Mouse (Mus musculus) kidney, postnatal 36 days (tissue): ENCODE results near the gene Afg1l.

Source experiments
- DNase-seq, 2 experiments: peaks; one replicate each; pipeline ENCODE4 v3.0.0; 2021 to 2022; ENCODE audit warnings: mixed read lengths in 2 of 2

Gene Afg1l

GRCm38 (mm10) chr10:42478341-42478720 lies at the start of gene Afg1l:
Gene Afg1l, minus strand, starts transcription at chr10:42478565.
- DNase-seq, result peak; percentile 98 to 99

GRCm38 (mm10) chr10:42525682-42526081 lies 47.3 kb upstream of the Afg1l start:
- DNase-seq, result no peak

DNA sequence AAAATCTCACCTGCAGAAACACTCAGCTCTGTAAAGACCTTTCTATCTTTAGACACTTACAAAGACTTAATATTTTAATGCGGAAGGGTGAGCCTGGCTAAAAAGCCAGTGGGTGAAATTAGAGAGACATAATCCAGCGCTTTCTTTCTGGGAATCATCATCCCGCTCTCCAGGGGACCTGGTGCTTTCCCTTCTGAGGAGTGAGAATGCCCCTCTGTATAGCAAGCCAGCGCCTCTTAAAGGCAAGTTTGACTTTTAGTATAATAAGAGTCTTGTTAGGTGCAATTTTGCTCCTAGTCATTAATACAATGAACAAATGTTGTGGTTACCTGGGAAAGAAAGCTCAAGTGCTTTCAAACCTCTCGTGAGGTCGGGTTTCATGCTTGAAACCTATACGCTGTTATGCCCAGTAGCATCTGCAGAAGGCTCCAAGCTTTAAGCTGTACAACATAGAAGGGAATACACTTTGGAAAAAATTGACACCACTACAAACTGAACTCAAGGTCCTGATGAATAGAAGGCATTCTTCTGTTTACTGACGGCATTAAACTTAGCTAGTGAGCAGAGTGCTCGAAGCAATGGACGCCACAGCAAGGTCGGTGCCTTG lies 45.3 kb upstream of the Afg1l start:
- no peak for DNase-seq

DNA sequence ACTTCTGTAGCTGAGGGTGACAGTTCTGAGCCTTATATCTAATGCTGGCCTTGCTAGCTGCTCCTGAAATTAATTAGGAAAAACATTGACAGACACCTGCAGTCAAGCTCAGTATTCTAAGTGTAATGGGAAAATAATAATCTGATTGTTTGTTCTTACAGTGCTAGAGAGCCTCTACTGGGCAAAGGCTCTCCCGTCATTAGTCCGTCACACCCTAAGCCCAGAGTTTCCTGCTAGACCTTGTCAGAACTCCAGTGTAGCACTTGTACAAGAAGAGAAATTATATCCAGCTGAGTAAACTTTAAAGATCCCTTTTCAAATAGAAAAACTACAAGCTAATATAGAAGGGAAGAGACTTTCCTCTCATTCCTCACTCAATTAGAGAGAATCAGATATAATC lies 44.5 kb upstream of the Afg1l start:
- DNase-seq, result peak; percentile 18 to 33

DNA sequence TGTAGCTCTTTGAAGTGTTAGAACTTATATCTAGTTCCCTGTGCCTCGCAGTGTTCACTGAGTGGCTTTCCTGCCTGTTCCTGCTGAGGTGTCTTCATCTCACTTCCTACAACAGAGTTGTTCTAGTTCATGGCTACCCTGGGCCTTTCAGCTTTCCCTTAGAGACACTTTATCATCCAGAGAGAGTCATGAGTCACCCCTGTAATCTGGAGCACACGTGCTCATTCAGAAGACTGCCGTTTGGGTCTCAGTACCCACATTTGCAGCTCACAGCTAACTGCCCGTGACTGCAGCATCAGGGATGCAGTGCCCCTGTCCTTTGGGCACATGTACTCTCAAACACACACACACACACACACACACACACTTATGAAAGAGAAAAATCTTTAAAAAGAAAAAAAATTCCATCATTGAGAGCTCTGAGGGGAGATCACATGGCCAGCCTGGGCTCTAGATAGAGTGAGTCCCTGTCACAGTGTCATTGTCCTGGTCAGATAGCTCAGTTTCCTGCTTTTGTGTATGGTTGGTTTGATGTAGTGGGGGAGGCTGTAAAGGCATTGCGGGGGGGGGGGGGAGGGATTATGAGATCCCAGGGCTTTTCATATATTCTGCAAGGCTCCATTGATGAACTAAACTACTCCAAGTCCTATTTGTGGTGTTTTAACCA lies 43.1 kb upstream of the Afg1l start:
- DNase-seq, result no peak

- no peak for DNase-seq
Measured at GRCm38 (mm10) chr10:42518363-42518762, 40.0 kb upstream of the Afg1l start.

DNA sequence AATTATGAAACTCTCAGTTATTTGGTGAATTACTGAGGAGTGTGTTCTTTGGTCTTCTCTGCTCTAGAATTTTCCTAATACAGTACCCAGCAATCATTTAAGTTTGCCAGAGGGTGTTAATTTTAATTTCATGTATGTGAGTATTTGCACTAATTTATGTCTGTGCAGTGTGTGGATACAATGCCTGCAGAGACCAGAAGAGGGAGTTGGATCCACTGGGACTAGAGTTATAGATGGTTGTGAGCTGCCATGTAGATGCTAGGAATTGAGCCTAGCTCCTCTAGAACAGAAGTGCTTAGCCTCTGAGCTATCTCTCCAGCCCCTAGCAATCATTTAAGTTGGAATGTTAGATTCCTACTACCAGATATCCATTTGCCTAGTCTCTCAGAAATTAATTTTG lies 35.8 kb upstream of the Afg1l start:
- no peak for DNase-seq

- DNase-seq, result no peak
Measured at GRCm38 (mm10) chr10:42511184-42512135, 33.1 kb upstream of the Afg1l start.

GRCm38 (mm10) chr10:42510141-42510540 lies 31.8 kb upstream of the Afg1l start:
- DNase-seq, result no peak

GRCm38 (mm10) chr10:42504096-42504710 lies 25.8 kb upstream of the Afg1l start:
- peak in 1 of 2 experiments; percentile 21 for DNase-seq

- DNase-seq, result peak; percentile 60 to 66
Measured at GRCm38 (mm10) chr10:42502349-42503111, 24.2 kb upstream of the Afg1l start.

- peak; percentile 97 to 98 for DNase-seq
Measured at GRCm38 (mm10) chr10:42501775-42502348, 23.5 kb upstream of the Afg1l start, which contains the start of gene Snx3. Gene Snx3, plus strand, starts transcription at chr10:42502030.

- DNase-seq, result no peak
Measured at GRCm38 (mm10) chr10:42501161-42501560, 22.8 kb upstream of the Afg1l start.

DNA sequence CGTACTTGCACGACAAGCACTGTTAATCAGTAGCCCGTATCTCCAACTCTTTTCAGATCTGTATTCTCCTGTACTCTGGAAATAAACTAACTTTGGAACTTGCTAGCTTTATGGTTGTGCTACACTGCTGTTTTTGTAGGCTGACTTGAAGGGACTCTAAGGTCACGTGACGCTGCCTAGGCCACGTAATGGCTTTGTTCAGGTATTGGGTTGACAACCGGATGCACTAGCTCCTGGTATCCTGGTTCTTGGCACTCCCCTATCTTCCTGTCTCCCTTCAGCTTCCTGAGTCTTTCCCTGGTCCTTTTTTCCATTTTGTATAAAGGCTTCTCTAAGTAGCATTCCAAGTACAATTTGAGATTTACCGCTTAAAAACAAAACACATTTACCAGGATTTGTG lies 22.2 kb upstream of the Afg1l start:
- DNase-seq, result peak; percentile 23 to 42

DNA sequence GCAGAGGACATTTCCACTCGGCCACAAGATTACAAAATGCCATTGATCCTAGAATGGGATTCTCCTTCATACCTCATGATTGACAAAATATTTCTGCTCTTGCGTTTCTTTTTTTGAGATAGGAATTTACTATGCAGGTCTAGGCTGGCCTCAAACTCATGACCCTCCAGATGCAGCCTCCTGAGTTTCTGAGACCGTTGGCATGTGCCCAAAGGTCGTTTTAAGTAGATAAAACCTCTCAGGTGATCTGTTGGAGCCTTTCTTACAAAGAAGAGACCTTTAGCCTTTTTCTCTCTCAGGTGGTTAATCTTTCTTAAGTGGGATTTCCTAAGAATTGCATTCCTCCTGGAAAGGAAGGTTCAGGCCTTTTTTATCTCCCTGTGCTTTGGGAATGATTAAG lies 14.6 kb upstream of the Afg1l start:
- peak in 1 of 2 experiments; percentile 25 for DNase-seq

- no peak for DNase-seq
Measured at GRCm38 (mm10) chr10:42492027-42492771, 13.8 kb upstream of the Afg1l start.

GRCm38 (mm10) chr10:42491158-42491557 lies 12.8 kb upstream of the Afg1l start:
- DNase-seq, result no peak

GRCm38 (mm10) chr10:42488606-42489296 lies 10.4 kb upstream of the Afg1l start:
- no peak for DNase-seq

DNA sequence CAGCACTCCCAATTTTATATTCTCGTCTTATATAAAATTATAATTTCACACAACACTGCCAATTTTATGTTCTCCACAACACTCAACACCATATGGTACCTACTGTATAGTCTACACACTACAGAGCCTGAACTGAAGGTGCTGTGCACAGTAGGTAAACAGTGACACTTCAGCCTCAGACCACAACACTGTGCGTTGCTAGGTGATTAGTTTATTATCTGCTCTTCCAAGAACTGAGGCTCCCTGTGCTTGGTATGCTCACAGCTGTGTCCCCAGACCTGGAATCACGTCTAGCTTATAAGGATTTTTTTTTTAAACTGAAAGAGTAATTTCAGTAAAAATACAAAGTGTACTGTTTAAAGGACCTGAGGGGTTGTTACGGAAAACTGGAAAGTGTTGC lies 2.4 kb upstream of the Afg1l start:
- no peak for DNase-seq
